Mouse (Mus musculus): ENCODE results near the gene Eps15l1. TPM values are rescaled to one million over a fixed set of nuclear protein-coding genes. Genes with fewer than 3 reads are reported as not detected.

Gene Eps15l1
- polyA plus RNA-seq, 1 experiment from 2014 or later, result 60.6 TPM

- no peaks in the 10 kb centered on the region for H3K36me3 ChIP-seq (ENCODE audit: control insufficient read depth, insufficient read depth, low read length)
- ATAC-seq (replicated peaks; ENCODE audit: low FRiP score, low TSS enrichment, low read depth) (peak; percentile 7; the same call in 1 of the 2 replicates), DNase-seq (ENCODE audit: low spot score) (no peak)
- H3K4me2 ChIP-seq (ENCODE audit: low read length), result peak overlapping the region; percentile 92
- peaks cover 37% of the 10 kb centered on the region for H3K27me3 ChIP-seq (replicated peaks; ENCODE audit: control insufficient read depth, insufficient read depth, low read length)
- no peak overlapping the region for H3K27ac ChIP-seq (ENCODE audit: low read depth)
- peak overlapping the region; percentile 53 for H3K4me3 ChIP-seq (ENCODE audit: low read depth, low read length)
- H3K9ac ChIP-seq (ENCODE audit: low read length), result peak overlapping the region; percentile 48
- H3K4me1 ChIP-seq (replicated peaks; ENCODE audit: control insufficient read depth, insufficient read depth, low read length), result no peaks in the 10 kb centered on the region; the same call in 1 of the 2 replicates
- WGBS, result under 1% methylated on average over 35 of the region's 48 CpGs
- no peaks in the 10 kb centered on the region for H3K9me3 ChIP-seq (ENCODE audit: control insufficient read depth, low read length)
These were observed 101.9 kb downstream of the Eps15l1 start for GRCm38 (mm10) chr8:72319397-72319796.

DNA sequence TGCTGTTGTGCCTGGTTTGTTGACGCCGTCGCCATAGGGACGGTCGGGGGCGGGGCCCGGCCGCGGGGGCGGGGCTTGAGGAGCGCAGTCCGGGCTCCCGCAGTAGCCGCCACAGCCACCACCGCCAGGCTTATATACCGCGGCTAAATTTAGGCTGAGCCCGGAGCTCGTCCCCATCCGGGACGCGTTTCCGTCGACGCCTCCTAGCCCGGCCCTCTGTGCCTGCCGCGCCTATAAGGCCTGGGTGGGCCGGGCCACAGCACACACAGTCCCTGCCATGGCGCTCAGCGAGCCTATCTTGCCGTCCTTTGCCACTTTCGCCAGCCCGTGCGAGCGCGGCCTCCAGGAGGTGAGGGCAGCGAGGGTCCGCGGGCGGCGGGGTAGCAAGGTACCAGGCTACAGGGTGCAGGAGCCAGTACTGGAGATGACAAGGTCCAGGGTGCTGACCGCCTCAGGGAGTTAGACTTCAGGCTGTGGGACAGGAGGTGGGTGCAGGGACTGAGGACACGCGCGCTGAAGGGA lies 102.4 kb downstream of the Eps15l1 start, which contains the start of gene Klf2:
TSS of gene Klf2 (plus strand) at position 233 of the 522 bp plus-strand sequence.
- peak within 1 kb of the TSS; percentile 27; the same call in 1 of the 2 replicates for H3K27ac ChIP-seq (ENCODE audit: low read depth)
- WGBS, result under 1% methylated on average over 46 of the region's 46 CpGs
- H3K4me3 ChIP-seq (ENCODE audit: low read depth, low read length), result peak within 1 kb of the TSS; percentile 53
- DNase-seq (ENCODE audit: low spot score) (peak; percentile 96), ATAC-seq (replicated peaks; ENCODE audit: low FRiP score, low TSS enrichment, low read depth) (peak; percentile 95)
- H3K36me3 ChIP-seq (ENCODE audit: control insufficient read depth, insufficient read depth, low read length), result no peaks in the 10 kb centered on the region
- H3K4me1 ChIP-seq (replicated peaks; ENCODE audit: control insufficient read depth, insufficient read depth, low read length), result no peaks in the 10 kb centered on the region; the same call in 1 of the 2 replicates
- peak within 1 kb of the TSS; percentile 92 for H3K4me2 ChIP-seq (ENCODE audit: low read length)
- no peaks in the 10 kb centered on the region for H3K9me3 ChIP-seq (ENCODE audit: control insufficient read depth, low read length)
- peaks cover 37% of the 10 kb centered on the region for H3K27me3 ChIP-seq (replicated peaks; ENCODE audit: control insufficient read depth, insufficient read depth, low read length)
- peak within 1 kb of the TSS; percentile 48 for H3K9ac ChIP-seq (ENCODE audit: low read length)

DNA sequence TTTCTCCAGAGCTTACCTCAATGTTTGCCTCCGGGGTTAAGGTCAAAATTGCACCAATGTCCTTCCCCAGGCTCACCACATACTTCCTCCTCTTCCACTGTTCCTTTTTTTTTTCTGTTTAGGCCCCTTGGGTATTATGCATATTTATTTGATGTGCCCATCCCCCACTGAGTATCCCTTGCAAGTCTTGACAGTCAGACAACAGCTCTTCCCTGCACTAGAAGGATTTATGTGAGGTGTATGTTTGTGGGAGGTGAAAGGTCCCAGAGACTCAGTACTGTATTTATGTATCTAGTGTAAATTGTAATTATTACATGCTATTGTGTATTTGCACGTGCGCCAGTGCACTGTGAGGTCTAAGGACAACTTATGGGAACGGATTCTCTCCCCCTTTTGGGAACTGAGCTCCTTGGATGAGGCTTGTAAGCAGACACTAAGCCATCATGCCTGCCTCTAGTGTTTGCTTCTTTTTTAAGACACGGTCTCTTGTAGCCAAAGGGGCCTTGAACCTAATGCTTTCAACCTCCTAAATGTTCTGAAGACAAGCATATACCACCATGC lies 103.4 kb downstream of the Eps15l1 start:
- H3K27ac ChIP-seq (ENCODE audit: low read depth), result no peak overlapping the region
- no peaks in the 10 kb centered on the region for H3K36me3 ChIP-seq (ENCODE audit: control insufficient read depth, insufficient read depth, low read length)
- H3K9ac ChIP-seq (ENCODE audit: low read length), result no peak overlapping the region
- H3K4me3 ChIP-seq (ENCODE audit: low read depth, low read length), result no peak overlapping the region
- WGBS, result 47% methylated on average over 5 of the region's 5 CpGs
- peaks cover 39% of the 10 kb centered on the region for H3K27me3 ChIP-seq (replicated peaks; ENCODE audit: control insufficient read depth, insufficient read depth, low read length)
- no peaks in the 10 kb centered on the region; the same call in 1 of the 2 replicates for H3K4me1 ChIP-seq (replicated peaks; ENCODE audit: control insufficient read depth, insufficient read depth, low read length)
- peak; percentile 56 for DNase-seq (ENCODE audit: low spot score)
- no peak for ATAC-seq (replicated peaks; ENCODE audit: low FRiP score, low TSS enrichment, low read depth)
- no peaks in the 10 kb centered on the region for H3K9me3 ChIP-seq (ENCODE audit: control insufficient read depth, low read length)
- H3K4me2 ChIP-seq (ENCODE audit: low read length), result no peak overlapping the region

- Histone ChIP-seq H3K9ac (ENCODE audit: low read length) (no peak overlapping the region), H3K9me3 (ENCODE audit: control insufficient read depth, low read length) (no peaks in the 10 kb centered on the region), H3K4me1 (replicated peaks; ENCODE audit: control insufficient read depth, insufficient read depth, low read length) (no peaks in the 10 kb centered on the region; the same call in 1 of the 2 replicates), H3K4me2 (ENCODE audit: low read length) (no peak overlapping the region), H3K27ac (ENCODE audit: low read depth) (no peak overlapping the region), H3K4me3 (ENCODE audit: low read depth, low read length) (no peak overlapping the region), H3K27me3 (replicated peaks; ENCODE audit: control insufficient read depth, insufficient read depth, low read length) (peaks cover 29% of the 10 kb centered on the region), H3K36me3 (ENCODE audit: control insufficient read depth, insufficient read depth, low read length) (no peaks in the 10 kb centered on the region)
- WGBS, result 53% methylated on average over 10 of the region's 10 CpGs
- no peak for ATAC-seq (replicated peaks; ENCODE audit: low FRiP score, low TSS enrichment, low read depth)
- no peak for DNase-seq (ENCODE audit: low spot score)
These were observed 105.1 kb downstream of the Eps15l1 start for GRCm38 (mm10) chr8:72316053-72316695.

DNA sequence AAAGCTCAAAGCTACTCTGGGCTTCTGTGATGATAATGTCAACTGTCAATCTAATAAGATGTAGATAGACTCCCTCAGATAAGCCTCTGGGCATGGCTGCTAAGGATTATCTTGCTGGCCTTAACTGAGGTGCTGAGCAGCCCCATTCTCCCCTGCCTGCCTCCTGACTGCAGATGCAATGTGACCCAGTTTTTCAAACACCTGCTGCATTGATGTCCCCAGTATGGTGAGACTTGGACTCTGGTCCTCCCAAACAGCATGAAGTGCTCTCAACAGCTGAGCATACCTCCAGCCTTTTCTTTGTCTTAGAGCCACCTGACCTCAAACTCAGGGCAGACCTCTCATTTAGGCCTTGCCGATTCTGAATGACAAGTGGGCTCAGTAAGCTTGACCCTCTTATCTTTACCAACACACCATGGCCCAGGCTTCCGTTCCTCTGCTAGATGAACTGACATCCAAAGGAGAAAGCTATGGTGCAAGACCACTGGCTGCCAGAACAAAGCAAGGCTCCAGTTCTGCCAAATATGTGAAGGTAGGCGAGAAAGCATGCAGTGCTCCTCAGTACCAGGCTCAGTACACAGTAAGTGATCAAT lies 108.2 kb downstream of the Eps15l1 start:
- no peaks in the 10 kb centered on the region for H3K4me1 ChIP-seq (replicated peaks; ENCODE audit: control insufficient read depth, insufficient read depth, low read length)
- no peak for DNase-seq (ENCODE audit: low spot score)
- WGBS, result 76% methylated on average over 3 of the region's 3 CpGs
- no peak overlapping the region for H3K9ac ChIP-seq (ENCODE audit: low read length)
- H3K4me3 ChIP-seq (ENCODE audit: low read depth, low read length), result no peak overlapping the region
- no peak overlapping the region for H3K4me2 ChIP-seq (ENCODE audit: low read length)
- no peaks in the 10 kb centered on the region for H3K36me3 ChIP-seq (ENCODE audit: control insufficient read depth, insufficient read depth, low read length)
- no peak for ATAC-seq (replicated peaks; ENCODE audit: low FRiP score, low TSS enrichment, low read depth)
- 0 out of 2 replicates have a peak, but pooled peaks cover 8% of the 10 kb centered on the region for H3K27me3 ChIP-seq (replicated peaks; ENCODE audit: control insufficient read depth, insufficient read depth, low read length)
- no peaks in the 10 kb centered on the region for H3K9me3 ChIP-seq (ENCODE audit: control insufficient read depth, low read length)
- H3K27ac ChIP-seq (ENCODE audit: low read depth), result no peak overlapping the region

GRCm38 (mm10) chr8:72310849-72311506 lies 110.3 kb downstream of the Eps15l1 start:
- H3K9ac ChIP-seq (ENCODE audit: low read length), result no peak overlapping the region
- H3K27ac ChIP-seq (ENCODE audit: low read depth), result no peak overlapping the region
- no peaks in the 10 kb centered on the region for H3K4me1 ChIP-seq (replicated peaks; ENCODE audit: control insufficient read depth, insufficient read depth, low read length)
- H3K4me2 ChIP-seq (ENCODE audit: low read length), result no peak overlapping the region
- no peak overlapping the region for H3K4me3 ChIP-seq (ENCODE audit: low read depth, low read length)
- 0 out of 2 replicates have a peak, but pooled peaks cover 5% of the 10 kb centered on the region for H3K27me3 ChIP-seq (replicated peaks; ENCODE audit: control insufficient read depth, insufficient read depth, low read length)
- ATAC-seq (replicated peaks; ENCODE audit: low FRiP score, low TSS enrichment, low read depth), result no peak
- H3K9me3 ChIP-seq (ENCODE audit: control insufficient read depth, low read length), result no peaks in the 10 kb centered on the region
- no peak for DNase-seq (ENCODE audit: low spot score)
- 53% methylated on average over 8 of the region's 8 CpGs for WGBS
- no peaks in the 10 kb centered on the region for H3K36me3 ChIP-seq (ENCODE audit: control insufficient read depth, insufficient read depth, low read length)

DNA sequence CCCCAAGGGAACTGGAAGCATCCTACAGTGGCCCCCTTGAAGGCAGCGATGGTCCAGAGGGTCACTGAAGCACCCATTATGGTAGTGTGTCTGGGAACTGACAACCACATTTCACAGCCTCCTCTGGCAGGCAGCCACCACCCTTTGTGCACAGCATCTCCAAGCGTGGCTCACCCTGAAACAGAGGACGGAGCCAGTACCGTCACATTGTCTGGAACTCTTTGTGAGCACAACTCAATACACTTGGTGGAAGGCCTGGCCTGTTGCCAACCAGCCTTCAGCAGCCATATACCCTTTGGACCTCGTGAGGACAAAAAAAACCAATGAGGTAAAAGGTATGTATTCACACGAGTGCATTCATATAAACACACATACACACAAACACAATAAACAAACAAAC lies 113.0 kb downstream of the Eps15l1 start:
- DNase-seq (ENCODE audit: low spot score) (no peak), ATAC-seq (replicated peaks; ENCODE audit: low FRiP score, low TSS enrichment, low read depth) (no peak)
- Histone ChIP-seq H3K36me3 (ENCODE audit: control insufficient read depth, insufficient read depth, low read length) (no peaks in the 10 kb centered on the region), H3K4me2 (ENCODE audit: low read length) (no peak overlapping the region), H3K4me3 (ENCODE audit: low read depth, low read length) (no peak overlapping the region), H3K27ac (ENCODE audit: low read depth) (no peak overlapping the region), H3K9ac (ENCODE audit: low read length) (no peak overlapping the region), H3K27me3 (replicated peaks; ENCODE audit: control insufficient read depth, insufficient read depth, low read length) (0 out of 2 replicates have a peak, but pooled peaks cover 4% of the 10 kb centered on the region), H3K9me3 (ENCODE audit: control insufficient read depth, low read length) (no peaks in the 10 kb centered on the region), H3K4me1 (replicated peaks; ENCODE audit: control insufficient read depth, insufficient read depth, low read length) (no peaks in the 10 kb centered on the region)
- 54% methylated on average over 6 of the region's 6 CpGs for WGBS

GRCm38 (mm10) chr8:72306913-72307312 lies 114.3 kb downstream of the Eps15l1 start:
- no peaks in the 10 kb centered on the region for H3K4me1 ChIP-seq (replicated peaks; ENCODE audit: control insufficient read depth, insufficient read depth, low read length)
- WGBS, result 83% methylated on average over 5 of the region's 5 CpGs
- H3K9me3 ChIP-seq (ENCODE audit: control insufficient read depth, low read length), result no peaks in the 10 kb centered on the region
- H3K36me3 ChIP-seq (ENCODE audit: control insufficient read depth, insufficient read depth, low read length), result no peaks in the 10 kb centered on the region
- H3K4me3 ChIP-seq (ENCODE audit: low read depth, low read length), result no peak overlapping the region
- no peak for ATAC-seq (replicated peaks; ENCODE audit: low FRiP score, low TSS enrichment, low read depth)
- H3K4me2 ChIP-seq (ENCODE audit: low read length), result no peak overlapping the region
- no peak overlapping the region for H3K9ac ChIP-seq (ENCODE audit: low read length)
- no peaks in the 10 kb centered on the region for H3K27me3 ChIP-seq (replicated peaks; ENCODE audit: control insufficient read depth, insufficient read depth, low read length)
- DNase-seq (ENCODE audit: low spot score), result no peak
- H3K27ac ChIP-seq (ENCODE audit: low read depth), result no peak overlapping the region

All from intestine, embryonic 14.5 days (tissue).